Mouse (Mus musculus) MEL (cell line): ENCODE measurements around the gene Snx10. TPM values are rescaled to one million over a fixed set of nuclear protein-coding genes. Genes with fewer than 3 reads are reported as not detected.

Experiments used
- DNase-seq: peaks from one replicate; pipeline ENCODE4 v3.0.0; 2011; ENCODE audit warnings: low read depth, low spot score
- H3K27ac ChIP-seq: 2 replicates; pipeline ENCODE4 v1.5.1; 2012; ENCODE audit warnings: low read depth, mild to moderate bottlenecking, control low read depth, low read length, moderate library complexity; ENCODE audit not compliant: control insufficient read depth
- H3K27me3 ChIP-seq, 2 experiments: fragments of 150-350 bp in 1 of 2; sonication (generic) in 1 of 2; 2 replicates each; pipeline ENCODE4 v1.6.1; 2012; ENCODE audit warnings: low read length in 2 of 2, mild to moderate bottlenecking in 2 of 2, improper control_type of control experiment in 1 of 2, moderate library complexity in 1 of 2; ENCODE audit not compliant: insufficient read depth in 2 of 2, control insufficient read depth in 1 of 2
- H3K36me3 ChIP-seq, 2 experiments: 2 replicates each; pipeline ENCODE4 v1.6.1; 2012 to 2014; ENCODE audit warnings: low read length in 2 of 2, improper control_type of control experiment in 1 of 2, inconsistent platforms in 1 of 2, mild to moderate bottlenecking in 1 of 2; ENCODE audit not compliant: insufficient read depth in 2 of 2, control insufficient read depth in 1 of 2
- H3K4me1 ChIP-seq, 2 experiments: fragments of 150-350 bp in 1 of 2; sonication (generic) in 1 of 2; 2 replicates each; pipeline ENCODE4 v1.6.1; 2012; ENCODE audit warnings: low read length in 2 of 2, improper control_type of control experiment in 1 of 2, mild to moderate bottlenecking in 1 of 2; ENCODE audit not compliant: insufficient read depth in 2 of 2, control insufficient read depth in 1 of 2
- H3K4me3 ChIP-seq, 2 experiments: fragments of 150-350 bp in 1 of 2; sonication (generic) in 1 of 2; 2 replicates each; pipeline ENCODE4 v1.5.1; 2012; ENCODE audit warnings: low read depth in 2 of 2, low read length in 2 of 2, mild to moderate bottlenecking in 2 of 2, moderate library complexity in 2 of 2, control low read depth in 1 of 2, improper control_type of control experiment in 1 of 2; ENCODE audit not compliant: control insufficient read depth in 1 of 2, insufficient read depth in 1 of 2
- H3K79me2 ChIP-seq: 2 replicates; pipeline ENCODE4 v1.6.1; 2012; ENCODE audit warnings: mild to moderate bottlenecking, low read length, moderate library complexity; ENCODE audit not compliant: control insufficient read depth, poor library complexity, insufficient read depth
- H3K9ac ChIP-seq: 2 replicates; pipeline ENCODE4 v1.6.1; 2012; ENCODE audit warnings: low read depth, mild to moderate bottlenecking, control low read depth, low read length, moderate library complexity; ENCODE audit not compliant: control insufficient read depth, poor library complexity, severe bottlenecking
- H3K9me3 ChIP-seq: fragments of 150-350 bp; sonication (generic); replicated peaks from 2 replicates; pipeline ENCODE4 v1.6.1; 2012; ENCODE audit warnings: mild to moderate bottlenecking, low read length, improper control_type of control experiment, moderate library complexity; ENCODE audit not compliant: insufficient read depth
- CHD2 ChIP-seq: IDR thresholded peaks from 2 replicates; pipeline ENCODE4 v1.6.1; 2011; ENCODE audit warnings: low read length, improper control_type of control experiment
- CTCF ChIP-seq, 3 experiments: IDR thresholded peaks in 2 of 3; conservative IDR thresholded peaks in 1 of 3; 2 replicates each; pipeline ENCODE4 v1.5.1; 2011 to 2012; ENCODE audit warnings: low read length in 3 of 3, low read depth in 2 of 3, mild to moderate bottlenecking in 2 of 3, improper control_type of control experiment in 1 of 3, inconsistent platforms in 1 of 3, mixed read lengths in 1 of 3, moderate library complexity in 1 of 3; ENCODE audit not compliant: control insufficient read depth in 1 of 3, insufficient read depth in 1 of 3, poor library complexity in 1 of 3, severe bottlenecking in 1 of 3
- E2F4 ChIP-seq: IDR thresholded peaks from 2 replicates; pipeline ENCODE4 v1.6.1; 2011; ENCODE audit warnings: low read depth, low read length, improper control_type of control experiment, borderline replicate concordance
- EP300 ChIP-seq, 2 experiments: IDR thresholded peaks; 2 replicates each; pipeline ENCODE4 v1.6.1; 2011; ENCODE audit warnings: improper control_type of control experiment in 2 of 2, low read length in 2 of 2, low read depth in 1 of 2, mild to moderate bottlenecking in 1 of 2
- ETS1 ChIP-seq: IDR thresholded peaks from 2 replicates; pipeline ENCODE4 v1.6.1; 2012; ENCODE audit warnings: low read depth, mild to moderate bottlenecking, inconsistent platforms, low read length, improper control_type of control experiment, moderate library complexity
- GABPA ChIP-seq: IDR thresholded peaks from 2 replicates; pipeline ENCODE4 v1.6.1; 2012; ENCODE audit warnings: low read depth, mild to moderate bottlenecking, inconsistent platforms, low read length, improper control_type of control experiment, moderate library complexity
- GATA1 ChIP-seq: IDR thresholded peaks from 2 replicates; pipeline ENCODE4 v1.6.1; 2011; ENCODE audit warnings: low read depth, low read length, improper control_type of control experiment
- HCFC1 ChIP-seq: IDR thresholded peaks from 2 replicates; pipeline ENCODE4 v1.6.1; 2012; ENCODE audit warnings: low read depth, mild to moderate bottlenecking, inconsistent platforms, low read length, improper control_type of control experiment, moderate library complexity
- KAT2A ChIP-seq: conservative IDR thresholded peaks from 2 replicates; pipeline ENCODE4 v1.6.1; 2012; ENCODE audit warnings: low read depth, low read length, improper control_type of control experiment, inconsistent platforms
- MAZ ChIP-seq: IDR thresholded peaks from 2 replicates; pipeline ENCODE4 v1.6.1; 2012; ENCODE audit warnings: low read depth, mild to moderate bottlenecking, inconsistent platforms, low read length, improper control_type of control experiment
- MEF2A ChIP-seq: IDR thresholded peaks from 2 replicates; pipeline ENCODE4 v1.6.1; 2014; ENCODE audit warnings: low read depth, mild to moderate bottlenecking, inconsistent platforms, low read length, improper control_type of control experiment; ENCODE audit not compliant: poor library complexity, insufficient replicate concordance, severe bottlenecking; ENCODE audit errors: extremely low read depth
- MXI1 ChIP-seq: IDR thresholded peaks from 2 replicates; pipeline ENCODE4 v1.6.1; 2011; ENCODE audit warnings: mild to moderate bottlenecking, low read depth, low read length, improper control_type of control experiment
- POLR2A ChIP-seq, 2 experiments: IDR thresholded peaks; 2 replicates each; pipeline ENCODE4 v1.6.1; 2011 to 2012; ENCODE audit warnings: low read length in 2 of 2, mild to moderate bottlenecking in 2 of 2, control low read depth in 1 of 2, improper control_type of control experiment in 1 of 2, low read depth in 1 of 2, moderate library complexity in 1 of 2; ENCODE audit not compliant: control insufficient read depth in 1 of 2, insufficient read depth in 1 of 2, poor library complexity in 1 of 2
- RAD21 ChIP-seq: IDR thresholded peaks from 2 replicates; pipeline ENCODE4 v1.6.1; 2011; ENCODE audit warnings: mild to moderate bottlenecking, low read depth, low read length, improper control_type of control experiment
- SMC3 ChIP-seq: IDR thresholded peaks from 2 replicates; pipeline ENCODE4 v1.6.1; 2011; ENCODE audit warnings: low read depth, low read length, improper control_type of control experiment
- TBP ChIP-seq: IDR thresholded peaks from 2 replicates; pipeline ENCODE4 v1.8.0; 2011; ENCODE audit warnings: low read depth, low read length, improper control_type of control experiment
- TCF12 ChIP-seq: IDR thresholded peaks from 2 replicates; pipeline ENCODE4 v1.6.1; 2014; ENCODE audit warnings: low read depth, mild to moderate bottlenecking, inconsistent platforms, low read length, improper control_type of control experiment, moderate library complexity
- UBTF ChIP-seq: IDR thresholded peaks from 2 replicates; pipeline ENCODE4 v1.6.1; 2012; ENCODE audit warnings: low read depth, mild to moderate bottlenecking, inconsistent platforms, low read length, improper control_type of control experiment, moderate library complexity, borderline replicate concordance; ENCODE audit not compliant: insufficient read depth
- USF2 ChIP-seq, 2 experiments: IDR thresholded peaks; 2 replicates each; pipeline ENCODE4 v1.6.1; 2011 to 2012; ENCODE audit warnings: improper control_type of control experiment in 2 of 2, low read length in 2 of 2, borderline replicate concordance in 1 of 2, inconsistent platforms in 1 of 2, low read depth in 1 of 2, mild to moderate bottlenecking in 1 of 2; ENCODE audit not compliant: insufficient read depth in 1 of 2
- polyA plus RNA-seq, 2 experiments: library from polyadenylated mRNA; stranded (reverse) in 1 of 2; unstranded in 1 of 2; fragments of >175 nt in 1 of 2; fragments of >200 nt in 1 of 2; gene quantifications; 2 replicates each; pipeline versions ENCODE4 v1.2.1 to v1.2.4; 2012; ENCODE audit warnings: low replicate concordance in 2 of 2, low read depth in 1 of 2; ENCODE audit not compliant: insufficient read length in 2 of 2, insufficient read depth in 1 of 2, missing spikeins in 1 of 2
- total RNA-seq: library from RNA; depleted of rRNA; stranded (reverse); fragments of 300-350 nt; gene quantifications from 2 replicates; pipeline ENCODE4 v1.2.3, GENCODE M21; 2012

The Snx10 gene
- total and polyA plus RNA-seq, 3 experiments, result 3.9 to 7.0 TPM; not detected in 1

GRCm38 (mm10) chr6:51612371-51613051 lies 88.8 kb downstream of the Snx10 start:
- no peak overlapping the region for H3K4me3 ChIP-seq
- TF ChIP-seq SMC3 (peak; percentile 12; the same call in 1 of the 2 replicates), GATA1 (no peak), CTCF (IDR thresholded peaks at IDR 0.05 in 2 of 3, conservative IDR thresholded peaks at IDR 0.05 in 1 of 3; ENCODE audit: control insufficient read depth in 1 of 3, insufficient read depth in 1 of 3, low read depth in 2 of 3, low read length in 3 of 3, poor library complexity in 1 of 3, severe bottlenecking in 1 of 3) (peak in 1 of 3 experiments; percentile 17; a peak in 1 of 6 replicates)
- H3K27ac ChIP-seq, result no peak overlapping the region
- no peaks in the 10 kb centered on the region for H3K4me1 ChIP-seq
- peaks cover 0 to 1% of the 10 kb centered on the region in 2 experiments; a peak in 3 of 4 replicates for H3K27me3 ChIP-seq
- no peaks in the 10 kb centered on the region for H3K79me2 ChIP-seq
- H3K9me3 ChIP-seq, result no peaks in the 10 kb centered on the region
- no peak for DNase-seq
- H3K36me3 ChIP-seq, result no peaks in the 10 kb centered on the region
- no peak overlapping the region for H3K9ac ChIP-seq

- peaks cover 0 to 1% of the 10 kb centered on the region in 2 experiments; a peak in 1 of 4 replicates for H3K27me3 ChIP-seq
- no peak for DNase-seq
Measured at GRCm38 (mm10) chr6:51613661-51614060, 90.0 kb downstream of the Snx10 start.

GRCm38 (mm10) chr6:51626843-51627242 lies 103.1 kb downstream of the Snx10 start:
- H3K4me1 ChIP-seq, result no peaks in the 10 kb centered on the region
- H3K27ac ChIP-seq, result no peak overlapping the region
- H3K27me3 ChIP-seq, result no peaks in the 10 kb centered on the region
- no peak for TF ChIP-seq TCF12
- TF ChIP-seq E2F4, result no peak
- no peak for TF ChIP-seq EP300 (IDR thresholded peaks at IDR 0.05; ENCODE audit: low read depth in 1 of 2, low read length in 2 of 2)
- TF ChIP-seq, all 39 proteins: peak for 0
- Histone ChIP-seq H3K79me2 (no peaks in the 10 kb centered on the region), H3K36me3 (no peaks in the 10 kb centered on the region), H3K9ac (no peak overlapping the region), H3K9me3 (no peaks in the 10 kb centered on the region), H3K4me3 (no peak overlapping the region)
- DNase-seq, result no peak

More at GRCm38 (mm10) chr6:51613661-51614060, 90.0 kb downstream of the Snx10 start:
- no peaks in the 10 kb centered on the region for H3K36me3 ChIP-seq
- no peaks in the 10 kb centered on the region for H3K9me3 ChIP-seq
- no peak for TF ChIP-seq MEF2A
- TF ChIP-seq TBP, result no peak
- no peak for TF ChIP-seq KAT2A
- no peak for TF ChIP-seq HCFC1
- TF ChIP-seq RAD21, result no peak
- TF ChIP-seq ETS1, result no peak
- no peak for TF ChIP-seq POLR2A (IDR thresholded peaks at IDR 0.05; ENCODE audit: control insufficient read depth in 1 of 2, insufficient read depth in 1 of 2, low read depth in 1 of 2, low read length in 2 of 2, poor library complexity in 1 of 2)
- no peak for TF ChIP-seq GABPA
- TF ChIP-seq CHD2, result no peak
- no peak for TF ChIP-seq MAZ
- no peak for TF ChIP-seq UBTF
- no peak for TF ChIP-seq MXI1
- TF ChIP-seq USF2 (IDR thresholded peaks at IDR 0.05; ENCODE audit: borderline replicate concordance in 1 of 2, insufficient read depth in 1 of 2, low read depth in 1 of 2, low read length in 2 of 2), result no peak
- TF ChIP-seq GATA1, result no peak
- H3K9ac ChIP-seq, result no peak overlapping the region
- no peak overlapping the region for H3K27ac ChIP-seq
- H3K4me1 ChIP-seq, result no peaks in the 10 kb centered on the region
- H3K79me2 ChIP-seq, result no peaks in the 10 kb centered on the region
- no peak overlapping the region for H3K4me3 ChIP-seq
